Mouse (Mus musculus) midbrain, embryonic 12.5 days (tissue): ENCODE results near the gene Dph5. TPM values are rescaled to one million over a fixed set of nuclear protein-coding genes. Genes with fewer than 3 reads are reported as not detected.
A peak's percentile ranks its signal among the peaks of the same experiment; 100 is the strongest.
"Not testable (repeated sequence)": the region's sequence is repeated elsewhere in the genome, so short reads cannot be mapped to it uniquely, and the experiment has no call there.

ENCODE experiments used
- ATAC-seq: fragments of 200-750 bp; cut with Nextera tagmentation; 2 replicates; pipeline ENCODE4 v1.8.0; 2017; ENCODE audit warnings: low read depth, moderate TSS enrichment, moderate library complexity; ENCODE audit not compliant: low FRiP score
- H3K27ac ChIP-seq: fragments of 300-500 bp; sonication (generic); replicated peaks from 2 replicates; pipeline ENCODE4 v1.5.1; 2016; ENCODE audit warnings: mild to moderate bottlenecking
- H3K27me3 ChIP-seq: fragments of 300-500 bp; sonication (generic); 2 replicates; pipeline ENCODE4 v1.6.1; 2016; ENCODE audit warnings: mild to moderate bottlenecking
- H3K36me3 ChIP-seq: fragments of 300-500 bp; sonication (generic); 2 replicates; pipeline ENCODE4 v1.6.1; 2016
- H3K4me1 ChIP-seq: fragments of 300-500 bp; sonication (generic); 2 replicates; pipeline ENCODE4 v1.6.1; 2016
- H3K4me2 ChIP-seq: fragments of 300-500 bp; sonication (generic); replicated peaks from 2 replicates; pipeline ENCODE4 v1.6.1; 2016; ENCODE audit warnings: mild to moderate bottlenecking, moderate library complexity
- H3K4me3 ChIP-seq: fragments of 300-500 bp; sonication (generic); 2 replicates; pipeline ENCODE4 v1.5.1; 2016; ENCODE audit warnings: mild to moderate bottlenecking
- H3K9ac ChIP-seq: fragments of 300-500 bp; sonication (generic); replicated peaks from 2 replicates; pipeline ENCODE4 v1.6.1; 2016; ENCODE audit warnings: mild to moderate bottlenecking, moderate library complexity
- H3K9me3 ChIP-seq: fragments of 300-500 bp; sonication (generic); 2 replicates; pipeline ENCODE4 v1.6.1; 2016; ENCODE audit warnings: mild to moderate bottlenecking
- WGBS: fragments of 180-500 bp; shearing (Covaris S2); methylation state at CpG from one replicate; pipeline ENCODE4 v1.1.7; 2016; 5-methylcytosine and 5-hydroxymethylcytosine counted together
- polyA plus RNA-seq: library from polyadenylated mRNA; unstranded; fragments of >200 nt; fragmentation: Nextera tagmentation; extraction: Ambion mirVana; gene quantifications from 2 replicates; pipeline ENCODE4 v1.2.1, GENCODE M21; 2016

Gene Dph5
- polyA plus RNA-seq, 1 experiment from 2014 or later: 26.8 TPM

DNA sequence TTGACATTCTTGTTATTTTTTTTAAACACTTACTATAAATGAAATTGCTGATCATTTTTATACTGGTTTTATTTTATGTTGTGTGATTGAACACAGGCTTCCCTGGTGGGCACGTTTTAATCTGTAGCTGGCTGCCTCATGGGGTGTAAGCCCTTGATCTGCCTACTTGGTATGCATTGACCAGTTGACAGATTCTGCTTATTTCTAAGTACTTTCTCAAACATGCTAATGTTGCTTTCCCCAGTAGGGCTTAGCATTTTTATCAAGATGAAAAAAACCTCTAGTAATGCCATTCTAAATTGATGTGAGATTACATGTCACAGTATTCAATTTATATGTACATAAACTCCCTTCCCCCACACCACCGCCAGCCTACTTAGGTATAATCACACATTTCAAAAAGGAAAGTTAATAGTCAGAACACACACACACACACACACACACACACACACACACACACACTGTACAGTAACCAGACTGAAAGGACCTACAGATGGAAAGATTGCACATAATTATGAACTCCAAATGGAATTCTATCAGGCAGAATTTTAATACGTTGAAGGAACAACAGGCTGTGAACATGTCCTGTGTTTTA, 10.8 kb downstream of the Dph5 start:
- Histone ChIP-seq H3K4me3 (no peak overlapping the region), H3K9ac (no peak overlapping the region), H3K27ac (0 out of 2 replicates have a peak overlapping the region, but pooled peaks have one; percentile 12), H3K27me3 (no peaks in the 10 kb centered on the region), H3K9me3 (no peaks in the 10 kb centered on the region), H3K36me3 (peaks cover 15% of the 10 kb centered on the region), H3K4me2 (no peak overlapping the region), H3K4me1 (peaks cover 6% of the 10 kb centered on the region; the same call in 1 of the 2 replicates)
- 53% methylated on average over 3 of the region's 3 CpGs for WGBS
- peak; percentile 78 for ATAC-seq

DNA sequence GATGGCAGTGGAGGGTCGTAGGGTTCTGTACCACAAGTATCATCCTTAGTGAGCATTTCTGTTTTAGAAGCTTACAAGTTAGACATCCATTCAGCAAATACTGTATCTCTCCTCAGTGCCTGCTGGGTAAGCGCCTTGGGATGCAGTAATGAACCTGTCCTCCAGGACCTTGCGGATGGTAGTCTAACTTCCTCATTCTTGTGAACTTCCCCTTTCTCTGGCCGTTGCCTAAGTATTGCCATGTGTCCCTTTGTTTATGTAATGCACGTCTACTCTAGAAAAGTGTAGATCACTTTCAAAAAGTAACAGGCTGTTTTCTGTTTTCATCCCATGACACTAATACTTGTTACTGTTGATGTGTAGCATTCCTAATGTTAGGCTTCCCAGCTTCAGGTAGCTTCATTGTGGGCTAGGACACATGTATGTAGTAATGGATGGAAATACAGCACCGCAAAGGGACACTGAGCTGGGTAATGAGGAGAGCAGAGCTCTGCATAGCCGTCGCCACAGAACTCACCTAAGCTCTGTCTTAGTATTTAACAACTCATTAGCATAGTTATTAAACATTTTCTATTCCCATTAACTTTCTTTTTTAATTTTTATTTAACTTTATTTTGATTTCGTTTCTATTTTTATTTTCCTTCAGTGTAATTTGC, 14.8 kb downstream of the Dph5 start:
- H3K27me3 ChIP-seq: no peaks in the 10 kb centered on the region
- no peak overlapping the region for H3K9ac ChIP-seq
- peaks cover 13% of the 10 kb centered on the region for H3K36me3 ChIP-seq
- peaks cover 6% of the 10 kb centered on the region; the same call in 1 of the 2 replicates for H3K4me1 ChIP-seq
- no peak overlapping the region for H3K4me2 ChIP-seq
- 92% methylated on average over 9 of the region's 9 CpGs for WGBS
- no peak overlapping the region for H3K4me3 ChIP-seq
- no peak for ATAC-seq
- no peak overlapping the region for H3K27ac ChIP-seq
- H3K9me3 ChIP-seq: no peaks in the 10 kb centered on the region

DNA sequence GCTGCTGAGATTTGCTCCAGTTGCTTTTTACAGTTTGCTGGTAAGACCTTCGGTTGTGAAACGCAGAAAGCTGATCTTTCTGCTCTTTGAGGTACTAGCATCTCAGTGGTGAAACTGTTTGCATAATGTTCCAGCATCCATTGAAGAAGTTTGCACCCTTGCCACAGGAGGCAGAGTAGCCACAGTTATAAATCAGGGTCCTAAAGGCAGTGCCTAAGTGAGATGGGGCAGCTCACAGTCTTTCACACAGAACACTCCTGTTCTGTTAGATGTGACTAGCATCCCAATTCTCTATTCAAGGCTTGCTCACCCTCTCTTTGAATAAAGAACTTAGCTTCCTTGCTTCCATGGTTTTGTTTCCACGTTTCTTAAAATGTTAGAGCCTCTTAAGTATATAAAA, 17.4 kb downstream of the Dph5 start:
- Histone ChIP-seq H3K27ac (no peak overlapping the region), H3K9me3 (no peaks in the 10 kb centered on the region), H3K9ac (no peak overlapping the region), H3K27me3 (no peaks in the 10 kb centered on the region), H3K36me3 (peaks cover 17% of the 10 kb centered on the region), H3K4me2 (no peak overlapping the region), H3K4me3 (no peak overlapping the region), H3K4me1 (no peaks in the 10 kb centered on the region)
- 90% methylated on average over 3 of the region's 3 CpGs for WGBS
- no peak for ATAC-seq

DNA sequence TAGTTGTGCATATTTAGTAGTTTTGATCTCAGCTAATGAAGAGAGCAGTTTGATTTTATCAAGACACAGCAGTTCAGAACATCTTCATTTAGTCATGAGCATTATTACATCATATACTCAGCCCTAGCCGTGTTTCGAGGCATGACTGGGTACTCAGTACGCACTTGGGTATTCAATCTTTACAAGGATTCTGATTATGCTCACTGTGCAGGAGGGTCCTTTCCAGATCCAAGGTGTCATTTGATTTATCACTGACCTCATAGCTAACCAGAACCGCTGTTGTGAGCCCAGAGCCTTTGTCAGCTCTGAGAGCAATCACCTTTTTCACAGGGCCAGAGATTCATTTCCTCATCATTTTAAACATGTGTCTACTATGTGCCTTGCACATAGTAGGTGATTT, 17.9 kb downstream of the Dph5 start:
- Histone ChIP-seq H3K9me3 (no peaks in the 10 kb centered on the region), H3K9ac (no peak overlapping the region), H3K36me3 (peaks cover 17% of the 10 kb centered on the region), H3K27ac (no peak overlapping the region), H3K4me3 (no peak overlapping the region), H3K4me2 (no peak overlapping the region), H3K4me1 (no peaks in the 10 kb centered on the region), H3K27me3 (no peaks in the 10 kb centered on the region)
- ATAC-seq: no peak
- whole genome bisulfite sequencing: 96% methylated on average over 4 of the region's 4 CpGs

DNA sequence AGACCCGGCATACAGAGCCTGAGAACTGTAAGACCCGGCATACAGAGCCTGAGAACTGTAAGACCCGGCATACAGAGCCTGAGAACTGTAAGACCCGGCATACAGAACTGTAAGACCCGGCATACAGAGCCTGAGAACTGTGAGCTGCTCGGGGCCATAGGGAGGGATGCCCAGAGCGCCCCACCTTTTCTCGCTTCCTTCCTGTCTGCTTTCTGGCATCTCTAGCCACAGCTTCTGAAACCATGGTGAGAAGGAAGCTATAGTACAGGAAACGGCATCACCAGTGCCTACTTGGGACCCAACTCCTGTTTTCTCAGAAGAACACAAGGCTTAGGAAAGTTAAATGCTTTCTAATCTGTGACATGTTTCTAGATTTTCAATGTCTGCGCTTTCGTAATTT, 19.8 kb downstream of the Dph5 start:
- H3K4me1 ChIP-seq, H3K27me3 ChIP-seq, H3K4me3 ChIP-seq, H3K27ac ChIP-seq, H3K9ac ChIP-seq, ATAC-seq, H3K9me3 ChIP-seq, H3K4me2 ChIP-seq, H3K36me3 ChIP-seq: not testable (repeated sequence)
- 92% methylated on average over 11 of the region's 11 CpGs for WGBS

DNA sequence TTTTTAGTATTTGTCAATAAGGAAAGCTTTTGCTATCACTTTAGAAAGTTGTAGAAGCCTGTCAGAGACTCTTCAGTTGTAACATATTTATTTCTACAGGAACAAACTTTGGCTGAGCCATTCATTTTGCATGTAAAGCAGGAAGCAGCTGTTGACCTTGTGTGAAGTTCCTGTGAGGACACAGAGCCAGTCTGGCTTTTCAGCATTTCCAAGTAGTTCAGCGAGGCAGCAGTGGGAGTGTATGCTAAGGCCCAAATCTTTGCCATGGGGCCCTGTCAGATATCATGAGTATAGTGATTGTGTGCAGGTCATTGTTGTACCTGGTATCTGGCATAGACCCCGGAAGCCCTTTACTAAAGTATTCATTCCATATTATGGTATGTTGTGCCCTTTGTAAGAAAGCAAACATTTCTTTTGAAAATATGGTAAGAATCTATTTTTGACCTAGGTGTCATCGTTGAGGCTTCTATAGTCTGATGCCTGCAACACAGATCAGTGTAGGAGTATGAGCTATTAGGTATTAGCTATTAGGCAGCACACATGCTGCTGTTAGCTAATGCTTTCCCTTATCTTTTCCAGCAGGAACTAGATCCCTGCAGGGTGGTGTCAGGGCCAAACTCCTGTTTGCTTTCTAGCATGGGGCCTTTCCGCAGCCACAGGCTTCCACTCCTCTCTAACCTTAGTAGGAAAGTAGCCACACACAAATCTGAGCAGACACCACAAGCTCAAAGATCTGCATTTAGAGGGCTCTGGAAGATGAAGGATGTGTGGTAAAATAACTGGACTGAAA, 37.0 kb downstream of the Dph5 start:
- Histone ChIP-seq H3K9me3 (no peaks in the 10 kb centered on the region), H3K27ac (no peak overlapping the region), H3K9ac (no peak overlapping the region), H3K4me3 (no peak overlapping the region), H3K4me2 (no peak overlapping the region), H3K36me3 (peaks cover 20% of the 10 kb centered on the region), H3K4me1 (no peaks in the 10 kb centered on the region), H3K27me3 (no peaks in the 10 kb centered on the region)
- 93% methylated on average over 4 of the region's 4 CpGs for WGBS
- no peak for ATAC-seq

DNA sequence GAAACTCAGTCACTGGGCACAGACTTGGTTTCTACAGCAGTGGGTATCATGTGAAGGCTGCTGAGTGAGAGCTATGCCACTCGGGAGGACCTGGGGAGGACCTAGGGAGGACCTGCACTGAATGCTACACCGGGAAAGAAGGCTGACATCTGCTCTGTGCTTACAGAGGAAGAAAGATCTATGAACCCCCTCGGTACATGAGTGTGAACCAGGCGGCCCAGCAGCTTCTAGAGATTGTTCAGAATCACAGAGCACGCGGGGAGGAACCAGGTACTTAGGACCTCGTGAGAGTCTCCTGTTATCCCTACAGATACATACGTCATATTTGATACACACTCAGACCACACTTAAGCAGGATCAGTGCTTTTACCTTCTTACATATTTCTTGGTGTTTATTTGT, 38.9 kb downstream of the Dph5 start:
- no peak overlapping the region for H3K27ac ChIP-seq
- H3K9me3 ChIP-seq: no peaks in the 10 kb centered on the region
- H3K4me3 ChIP-seq: no peak overlapping the region
- H3K4me1 ChIP-seq: no peaks in the 10 kb centered on the region
- WGBS: 92% methylated on average over 8 of the region's 8 CpGs
- no peaks in the 10 kb centered on the region for H3K27me3 ChIP-seq
- no peak for ATAC-seq
- peaks cover 20% of the 10 kb centered on the region for H3K36me3 ChIP-seq
- H3K4me2 ChIP-seq: no peak overlapping the region
- no peak overlapping the region for H3K9ac ChIP-seq

DNA sequence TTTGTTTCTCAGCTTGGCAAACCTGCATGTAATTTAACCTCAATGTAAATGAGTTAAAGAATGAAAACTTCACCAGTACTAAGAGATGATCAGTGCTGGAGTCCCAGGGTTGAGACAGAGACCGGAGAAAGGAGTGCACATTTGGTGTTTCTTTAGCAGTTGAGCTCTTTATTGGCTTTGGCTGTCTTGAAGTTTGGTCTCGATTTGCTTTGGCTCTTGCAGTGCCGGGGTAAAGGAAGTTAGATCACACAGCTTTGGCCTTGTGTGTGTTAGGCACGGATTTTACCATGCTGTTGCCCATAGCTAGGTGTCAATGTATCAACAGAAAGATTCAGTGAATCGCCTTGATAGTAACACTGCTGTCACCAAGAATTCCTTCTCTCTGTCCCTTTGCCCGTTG, 44.1 kb downstream of the Dph5 start:
- no peak overlapping the region for H3K4me2 ChIP-seq
- H3K36me3 ChIP-seq: peaks cover 17% of the 10 kb centered on the region
- H3K27me3 ChIP-seq: no peaks in the 10 kb centered on the region
- no peak overlapping the region for H3K9ac ChIP-seq
- 95% methylated on average over 6 of the region's 6 CpGs for WGBS
- no peak overlapping the region for H3K27ac ChIP-seq
- H3K4me3 ChIP-seq: no peak overlapping the region
- ATAC-seq: no peak
- H3K4me1 ChIP-seq: no peaks in the 10 kb centered on the region
- H3K9me3 ChIP-seq: no peaks in the 10 kb centered on the region

DNA sequence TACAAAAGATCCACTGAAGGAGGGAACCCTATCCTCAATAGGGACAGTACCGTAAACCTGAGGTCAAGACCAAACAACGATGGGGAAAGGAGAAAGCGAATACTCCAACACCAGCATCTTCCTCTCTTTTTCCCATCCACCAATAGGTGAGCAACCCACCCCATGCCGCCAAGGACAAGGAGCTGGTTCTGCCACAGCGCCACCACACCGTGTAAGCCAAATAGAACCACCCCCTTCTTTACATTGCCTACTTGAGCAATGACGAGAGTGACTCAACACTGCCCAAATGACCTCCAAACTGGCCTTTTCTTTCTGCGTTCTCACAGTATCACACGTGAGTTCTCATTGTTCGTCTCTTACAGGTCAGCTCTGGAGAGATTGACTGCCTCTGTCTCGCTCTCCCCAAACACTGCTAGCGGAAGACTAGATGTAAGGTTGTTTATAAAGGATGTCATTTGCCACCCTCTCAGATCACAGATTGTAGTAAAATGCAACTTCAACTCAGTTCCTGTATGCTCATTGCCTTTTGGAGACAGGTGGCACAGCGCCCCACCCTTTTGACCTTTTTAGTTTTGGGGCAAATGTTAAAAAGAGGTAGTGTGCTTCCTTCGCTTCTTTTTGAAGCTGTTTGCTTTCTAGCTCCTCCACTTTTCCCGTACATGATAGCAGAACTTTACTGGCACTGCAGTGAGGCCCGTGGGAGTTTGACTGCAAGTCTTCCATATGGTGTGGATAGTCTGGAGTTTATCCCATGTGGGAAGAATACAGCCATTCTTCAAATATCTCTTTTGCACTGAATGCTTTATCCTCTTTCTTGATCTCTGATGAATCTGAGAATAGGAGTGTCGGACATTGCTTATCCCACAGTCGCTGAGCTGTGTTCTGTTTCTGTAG, 45.9 kb downstream of the Dph5 start:
- Histone ChIP-seq H3K9me3 (no peaks in the 10 kb centered on the region), H3K9ac (no peak overlapping the region), H3K36me3 (peaks cover 4% of the 10 kb centered on the region; the same call in 1 of the 2 replicates), H3K4me3 (no peak overlapping the region), H3K27ac (no peak overlapping the region), H3K4me2 (no peak overlapping the region), H3K4me1 (no peaks in the 10 kb centered on the region), H3K27me3 (no peaks in the 10 kb centered on the region)
- ATAC-seq: no peak
- 90% methylated on average over 18 of the region's 18 CpGs for WGBS

DNA sequence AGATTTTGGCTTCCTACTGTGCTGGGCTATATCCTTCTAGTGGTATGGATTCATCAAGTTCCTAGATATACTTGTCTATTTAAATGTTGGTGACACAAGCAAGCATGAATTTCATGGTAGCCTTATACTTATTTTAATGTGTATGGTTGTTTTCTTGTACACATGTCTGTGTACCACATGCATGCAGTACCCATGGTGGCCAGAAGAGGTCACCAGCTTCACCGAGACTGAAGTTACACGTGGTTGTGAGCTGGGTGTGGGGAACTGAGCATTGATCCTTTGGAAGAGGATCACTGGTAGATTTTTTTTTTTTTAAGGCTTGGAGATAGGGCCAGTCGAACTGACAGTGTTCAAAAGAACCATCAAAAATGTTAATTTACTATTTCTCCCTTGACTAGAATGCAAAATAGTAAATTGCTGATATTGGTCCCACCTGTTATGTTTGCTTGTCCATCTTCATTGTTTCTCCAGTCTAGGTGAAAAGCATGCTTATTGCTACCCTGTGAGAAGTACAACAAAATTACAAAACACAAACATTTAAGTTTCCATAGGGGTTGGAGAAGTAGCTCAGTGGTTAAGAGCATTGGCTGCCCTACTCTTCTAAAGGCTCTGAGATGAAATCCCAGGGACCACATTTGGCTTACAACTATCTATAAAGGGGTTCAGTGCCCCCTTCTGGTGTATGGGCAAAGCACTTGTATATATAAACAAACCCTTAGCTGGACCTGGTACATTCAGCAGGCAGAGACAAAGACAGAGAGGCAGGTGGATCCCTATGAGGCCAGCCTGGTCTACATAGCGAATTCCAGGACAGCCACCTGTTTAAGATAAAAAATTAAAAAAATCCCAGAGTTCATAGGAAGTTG, 49.3 kb downstream of the Dph5 start:
- Histone ChIP-seq H3K4me1 (no peaks in the 10 kb centered on the region), H3K36me3 (peaks cover 4% of the 10 kb centered on the region; the same call in 1 of the 2 replicates), H3K27ac (no peak overlapping the region), H3K9me3 (no peaks in the 10 kb centered on the region), H3K27me3 (no peaks in the 10 kb centered on the region), H3K4me3 (no peak overlapping the region), H3K9ac (no peak overlapping the region), H3K4me2 (no peak overlapping the region)
- ATAC-seq: no peak
- 54% methylated on average over 4 of the region's 4 CpGs for WGBS

DNA sequence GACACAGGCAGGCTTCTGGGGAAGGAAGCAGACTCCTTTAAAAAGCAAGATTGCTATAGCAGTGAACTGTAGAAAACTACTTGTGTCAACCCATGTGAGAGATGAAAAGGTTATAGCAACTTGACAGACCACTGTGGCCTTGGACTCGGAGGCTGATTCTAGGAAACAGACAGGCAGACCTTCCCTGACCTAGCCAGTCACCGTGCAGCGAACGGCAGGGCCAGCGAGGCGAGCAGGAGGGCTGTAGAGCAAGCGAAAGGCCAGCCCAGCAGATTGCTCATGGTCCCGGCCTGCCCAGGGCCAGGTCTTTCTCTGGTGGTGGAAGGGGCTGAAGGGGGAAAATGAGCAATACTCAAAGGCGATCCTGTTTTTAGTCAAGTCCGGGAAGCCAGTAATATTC, 50.2 kb downstream of the Dph5 start:
- Histone ChIP-seq H3K4me2 (no peak overlapping the region), H3K9me3 (no peaks in the 10 kb centered on the region), H3K9ac (no peak overlapping the region), H3K27ac (no peak overlapping the region), H3K4me3 (no peak overlapping the region), H3K27me3 (no peaks in the 10 kb centered on the region), H3K4me1 (no peaks in the 10 kb centered on the region), H3K36me3 (peaks cover 10% of the 10 kb centered on the region)
- 84% methylated on average over 10 of the region's 10 CpGs for WGBS
- no peak for ATAC-seq
